Mouse (Mus musculus) midbrain, embryonic 11.5 days (tissue): ENCODE results near the gene Ralgps2. TPM values are rescaled to one million over a fixed set of nuclear protein-coding genes. Genes with fewer than 3 reads are reported as not detected.

Experiments
- ATAC-seq: fragments of 200-750 bp; cut with Nextera tagmentation; 2 replicates; pipeline ENCODE4 v1.8.0; 2017; ENCODE audit warnings: moderate TSS enrichment, moderate library complexity; ENCODE audit not compliant: low FRiP score
- DNase-seq: peaks from one replicate; pipeline ENCODE4 v3.0.0; 2015; ENCODE audit warnings: low spot score; ENCODE audit errors: missing footprints
- H3K27ac ChIP-seq: fragments of 300-500 bp; sonication (generic); 2 replicates; pipeline ENCODE4 v1.5.1; 2014; ENCODE audit warnings: low read depth, low read length
- H3K27me3 ChIP-seq: fragments of 300-500 bp; sonication (generic); 2 replicates; pipeline ENCODE4 v1.6.1; 2014; ENCODE audit warnings: mild to moderate bottlenecking, low read length, moderate library complexity, mixed read lengths; ENCODE audit not compliant: control insufficient read depth, insufficient read depth
- H3K36me3 ChIP-seq: fragments of 300-500 bp; sonication (generic); 2 replicates; pipeline ENCODE4 v1.6.1; 2014; ENCODE audit warnings: mild to moderate bottlenecking, low read length, moderate library complexity, mixed read lengths; ENCODE audit not compliant: control insufficient read depth, insufficient read depth
- H3K4me1 ChIP-seq: fragments of 300-500 bp; sonication (generic); 2 replicates; pipeline ENCODE4 v1.6.1; 2014; ENCODE audit warnings: low read length; ENCODE audit not compliant: control insufficient read depth, insufficient read depth
- H3K4me2 ChIP-seq: fragments of 300-500 bp; sonication (generic); 2 replicates; pipeline ENCODE4 v1.6.1; 2014; ENCODE audit warnings: mild to moderate bottlenecking, moderate library complexity
- H3K4me3 ChIP-seq: fragments of 300-500 bp; sonication (generic); 2 replicates; pipeline ENCODE4 v1.5.1; 2014; ENCODE audit warnings: low read depth, low read length
- H3K9ac ChIP-seq: fragments of 300-500 bp; sonication (generic); 2 replicates; pipeline ENCODE4 v1.6.1; 2014; ENCODE audit warnings: low read length
- H3K9me3 ChIP-seq: fragments of 300-500 bp; sonication (generic); 2 replicates; pipeline ENCODE4 v1.6.1; 2016; ENCODE audit warnings: low read length; ENCODE audit not compliant: control insufficient read depth
- WGBS: fragments of 180-500 bp; shearing (Covaris S2); extraction: QIAGEN DNeasy Blood & Tissue Kit; methylation state at CpG from one replicate; pipeline ENCODE4 v1.1.7; 2014; 5-methylcytosine and 5-hydroxymethylcytosine counted together
- polyA plus RNA-seq: library from polyadenylated mRNA; unstranded; fragments of >200 nt; fragmentation: Nextera tagmentation; extraction: Ambion mirVana; gene quantifications from 2 replicates; pipeline ENCODE4 v1.2.1, GENCODE M21; 2014

The Ralgps2 gene
- polyA plus RNA-seq, 1 experiment from 2014 or later, result 85.1 TPM

DNA sequence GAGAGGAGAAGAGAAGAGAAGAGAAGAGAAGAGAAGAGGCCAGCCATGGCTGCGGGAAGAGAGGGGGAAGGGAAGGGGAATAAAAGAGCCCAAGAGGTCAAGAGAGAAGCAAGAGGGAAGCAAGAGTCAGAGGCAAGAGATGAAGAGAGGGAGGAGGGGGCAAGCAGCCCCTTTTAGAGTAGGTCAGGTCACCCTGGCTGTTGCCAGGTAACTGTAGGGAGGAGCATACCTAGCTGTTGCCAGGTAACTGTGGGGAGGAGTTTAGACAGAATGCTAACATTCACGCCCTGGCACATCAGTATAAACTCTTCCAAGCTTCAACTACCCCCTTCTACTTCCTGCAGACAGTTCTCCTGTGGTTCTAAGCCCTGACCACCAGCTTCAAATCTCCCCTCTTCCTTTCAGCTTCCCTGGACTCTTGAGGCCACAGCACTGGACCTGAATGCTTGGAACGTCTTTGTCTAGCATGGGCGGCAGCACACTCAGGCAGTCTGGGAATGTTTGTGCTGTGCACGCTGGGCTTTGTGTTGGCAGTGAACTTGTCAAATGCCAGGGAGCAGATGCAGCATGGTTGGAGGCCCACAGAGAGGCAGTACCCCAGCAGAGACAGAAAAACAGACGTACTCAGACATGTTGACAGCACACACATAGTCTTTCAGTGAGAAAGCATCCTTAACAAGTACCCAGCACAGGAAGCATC, 152.1 kb downstream of the Ralgps2 start:
- 19% methylated on average over 6 of the region's 6 CpGs for WGBS

DNA sequence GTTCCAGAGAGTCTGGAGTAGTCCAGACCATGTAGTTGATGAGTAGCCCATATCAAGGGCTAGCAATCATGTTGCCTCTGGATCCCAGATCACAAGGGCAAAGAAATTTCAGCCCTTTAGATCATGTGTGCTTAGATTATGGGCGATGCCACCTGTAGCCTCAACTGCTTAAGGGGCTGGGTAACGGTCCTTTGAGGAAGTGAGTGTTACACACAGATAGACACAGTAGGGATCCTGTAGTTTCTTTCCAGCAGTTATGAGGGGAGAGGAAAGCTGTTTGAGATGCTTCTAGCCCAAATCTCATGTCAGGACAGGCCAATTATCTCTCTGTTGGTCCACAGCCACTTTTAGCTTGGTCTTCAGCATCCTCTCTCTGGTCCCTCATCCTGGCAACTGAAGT, 153.4 kb downstream of the Ralgps2 start:
- Histone ChIP-seq H3K9ac (no peak overlapping the region), H3K4me1 (peaks cover 20% of the 10 kb centered on the region), H3K27ac (no peak overlapping the region), H3K9me3 (no peaks in the 10 kb centered on the region), H3K4me2 (no peak overlapping the region), H3K4me3 (no peak overlapping the region), H3K36me3 (no peaks in the 10 kb centered on the region), H3K27me3 (peaks cover 25% of the 10 kb centered on the region)
- DNase-seq, result no peak
- 86% methylated on average over 2 of the region's 2 CpGs for WGBS
- ATAC-seq, result no peak

More for the DNA sequence above, 152.1 kb downstream of the Ralgps2 start:
- H3K27ac ChIP-seq, result no peak overlapping the region
- no peak overlapping the region for H3K4me2 ChIP-seq
- ATAC-seq, result no peak
- H3K9me3 ChIP-seq, result no peaks in the 10 kb centered on the region
- H3K36me3 ChIP-seq, result no peaks in the 10 kb centered on the region
- no peak overlapping the region for H3K9ac ChIP-seq
- H3K4me3 ChIP-seq, result no peak overlapping the region
- peaks cover 8% of the 10 kb centered on the region for H3K4me1 ChIP-seq
- peak; percentile 90 for DNase-seq
- peaks cover 25% of the 10 kb centered on the region for H3K27me3 ChIP-seq

DNA sequence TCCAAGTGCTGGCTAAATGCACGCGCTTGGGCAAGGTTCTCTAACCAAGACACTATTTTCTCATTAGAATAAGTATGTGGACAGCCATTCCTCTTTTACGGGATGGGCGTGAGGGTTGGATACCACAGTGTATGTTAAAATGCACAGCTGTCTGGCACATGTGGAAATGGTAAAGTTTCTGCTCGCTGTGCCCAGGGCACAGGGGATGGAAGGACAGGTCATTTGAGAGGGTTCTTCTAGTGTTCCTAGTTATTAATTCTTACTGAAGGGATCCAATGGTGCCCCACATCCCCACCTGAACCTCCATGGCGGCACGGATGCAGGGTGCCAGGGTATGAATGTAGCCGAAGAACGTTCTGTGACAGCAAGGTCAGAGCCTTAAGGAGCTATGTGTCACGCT, 154.5 kb downstream of the Ralgps2 start:
- Histone ChIP-seq H3K4me1 (peaks cover 27% of the 10 kb centered on the region), H3K27me3 (peaks cover 29% of the 10 kb centered on the region), H3K36me3 (no peaks in the 10 kb centered on the region), H3K9me3 (no peaks in the 10 kb centered on the region), H3K4me2 (no peak overlapping the region), H3K9ac (no peak overlapping the region), H3K4me3 (no peak overlapping the region), H3K27ac (no peak overlapping the region)
- DNase-seq, result no peak
- no peak for ATAC-seq
- WGBS, result 85% methylated on average over 10 of the region's 10 CpGs

DNA sequence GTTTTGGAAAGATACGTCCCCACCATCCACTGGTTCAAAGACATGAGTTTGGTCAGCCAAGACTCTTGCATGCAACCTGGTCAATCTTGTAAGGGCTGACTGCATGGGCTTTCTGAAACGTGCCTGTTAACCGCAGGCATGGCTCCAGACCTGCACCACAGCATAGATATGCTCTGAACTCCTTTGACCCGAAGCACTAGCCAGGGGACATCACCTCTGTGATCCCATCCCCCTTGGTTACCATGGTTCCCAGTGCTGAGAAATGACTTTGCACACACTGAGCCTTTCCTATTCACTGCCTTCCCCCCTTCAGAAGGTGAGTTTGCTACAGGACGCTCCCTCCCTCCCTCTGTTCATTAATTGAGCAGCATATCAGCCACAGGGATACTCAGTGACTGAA, 155.3 kb downstream of the Ralgps2 start:
- WGBS, result 46% methylated on average over 5 of the region's 5 CpGs
- peaks cover 31% of the 10 kb centered on the region for H3K4me1 ChIP-seq
- H3K4me3 ChIP-seq, result no peak overlapping the region
- H3K9me3 ChIP-seq, result no peaks in the 10 kb centered on the region
- no peak overlapping the region for H3K9ac ChIP-seq
- H3K4me2 ChIP-seq, result no peak overlapping the region
- H3K27me3 ChIP-seq, result peaks cover 29% of the 10 kb centered on the region
- DNase-seq (no peak), ATAC-seq (no peak)
- no peak overlapping the region for H3K27ac ChIP-seq
- H3K36me3 ChIP-seq, result no peaks in the 10 kb centered on the region

DNA sequence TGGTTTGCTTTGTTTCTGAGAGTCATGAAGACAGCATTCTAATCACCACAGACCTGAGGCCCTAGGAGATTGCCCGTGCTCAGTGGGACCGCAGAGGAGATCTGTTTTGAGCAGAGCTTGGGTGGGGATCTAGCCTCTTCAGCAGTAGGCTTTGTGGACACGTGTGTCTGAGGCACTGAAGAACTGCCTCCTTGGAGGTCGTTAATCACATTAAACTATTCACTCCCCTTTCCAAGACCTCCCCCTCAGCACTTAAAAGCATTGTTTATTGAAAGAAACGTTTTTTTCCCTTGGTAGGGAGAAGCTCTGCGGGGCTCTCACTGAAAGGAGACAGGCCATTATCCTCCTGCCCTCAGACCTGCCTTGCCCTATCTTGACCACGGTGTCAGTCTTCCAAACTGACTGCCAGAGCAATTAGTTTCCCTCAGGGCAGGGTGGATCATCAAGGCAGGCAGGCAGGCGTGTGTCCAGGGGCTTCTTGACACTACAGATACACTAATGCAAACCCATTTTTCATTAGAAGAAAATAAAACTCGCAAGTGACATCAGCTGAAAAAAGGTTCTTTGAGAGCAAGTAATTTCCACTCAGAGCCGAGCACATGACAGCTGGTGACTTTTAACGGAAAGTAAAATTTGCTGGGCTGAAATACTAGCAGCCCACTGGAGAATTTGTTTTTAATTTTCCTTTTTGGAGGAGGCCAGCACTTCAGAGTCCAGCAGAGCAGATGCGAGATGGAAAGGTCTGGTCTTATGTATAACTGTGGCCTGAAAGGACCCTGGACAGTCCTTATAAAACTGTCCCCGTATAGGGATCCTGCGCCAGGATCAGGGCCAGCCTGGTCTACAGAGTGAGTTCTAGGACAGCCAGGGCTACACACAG, 157.2 kb downstream of the Ralgps2 start:
- DNase-seq, result peak; percentile 90
- Histone ChIP-seq H3K36me3 (no peaks in the 10 kb centered on the region), H3K27ac (no peak overlapping the region; the same call in 1 of the 2 replicates), H3K4me1 (peaks cover 33% of the 10 kb centered on the region), H3K4me3 (no peak overlapping the region), H3K4me2 (no peak overlapping the region), H3K9ac (no peak overlapping the region), H3K27me3 (peaks cover 26% of the 10 kb centered on the region), H3K9me3 (no peaks in the 10 kb centered on the region)
- WGBS, result 28% methylated on average over 14 of the region's 14 CpGs
- ATAC-seq, result peak; percentile 54

DNA sequence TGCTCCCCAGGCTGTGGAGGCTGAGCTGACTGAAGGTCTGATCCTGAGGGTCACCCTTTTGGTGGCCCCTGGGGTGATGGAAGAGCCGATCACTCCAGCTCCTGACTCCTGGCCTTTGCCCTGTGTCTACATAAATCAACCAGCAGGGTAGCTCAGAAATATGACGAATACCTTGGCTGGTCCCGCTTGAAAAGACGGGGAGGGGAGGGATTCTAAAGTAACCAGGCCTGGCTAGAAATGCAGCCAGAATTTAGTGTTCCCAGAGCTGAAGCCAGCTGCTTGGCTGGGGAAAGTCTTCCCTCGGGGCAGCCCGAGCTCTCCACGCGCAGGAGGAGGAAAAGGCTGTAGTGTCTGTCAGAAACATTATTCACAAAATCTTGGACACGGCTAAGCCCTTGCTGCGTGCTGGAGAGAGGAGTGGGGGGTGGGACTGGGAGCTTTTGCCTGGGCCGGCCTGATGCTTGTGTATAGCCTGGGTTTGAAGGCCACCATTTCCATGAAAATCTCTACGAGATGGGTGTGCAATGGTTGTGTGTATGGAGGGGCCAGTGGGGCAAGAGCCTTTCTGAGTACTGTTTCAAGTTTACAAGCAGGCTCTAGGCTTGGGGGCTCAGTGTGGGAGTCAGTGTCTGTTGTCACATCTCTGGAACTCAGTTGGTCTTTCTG, 158.2 kb downstream of the Ralgps2 start:
- peak; percentile 92 for DNase-seq
- ATAC-seq, result peak; percentile 23
- Histone ChIP-seq H3K4me2 (no peak overlapping the region), H3K4me1 (peaks cover 33% of the 10 kb centered on the region), H3K36me3 (no peaks in the 10 kb centered on the region), H3K9me3 (no peaks in the 10 kb centered on the region), H3K9ac (no peak overlapping the region), H3K4me3 (no peak overlapping the region), H3K27me3 (peaks cover 25% of the 10 kb centered on the region), H3K27ac (peak overlapping the region; percentile 37; the same call in 1 of the 2 replicates)
- WGBS, result 20% methylated on average over 12 of the region's 12 CpGs

DNA sequence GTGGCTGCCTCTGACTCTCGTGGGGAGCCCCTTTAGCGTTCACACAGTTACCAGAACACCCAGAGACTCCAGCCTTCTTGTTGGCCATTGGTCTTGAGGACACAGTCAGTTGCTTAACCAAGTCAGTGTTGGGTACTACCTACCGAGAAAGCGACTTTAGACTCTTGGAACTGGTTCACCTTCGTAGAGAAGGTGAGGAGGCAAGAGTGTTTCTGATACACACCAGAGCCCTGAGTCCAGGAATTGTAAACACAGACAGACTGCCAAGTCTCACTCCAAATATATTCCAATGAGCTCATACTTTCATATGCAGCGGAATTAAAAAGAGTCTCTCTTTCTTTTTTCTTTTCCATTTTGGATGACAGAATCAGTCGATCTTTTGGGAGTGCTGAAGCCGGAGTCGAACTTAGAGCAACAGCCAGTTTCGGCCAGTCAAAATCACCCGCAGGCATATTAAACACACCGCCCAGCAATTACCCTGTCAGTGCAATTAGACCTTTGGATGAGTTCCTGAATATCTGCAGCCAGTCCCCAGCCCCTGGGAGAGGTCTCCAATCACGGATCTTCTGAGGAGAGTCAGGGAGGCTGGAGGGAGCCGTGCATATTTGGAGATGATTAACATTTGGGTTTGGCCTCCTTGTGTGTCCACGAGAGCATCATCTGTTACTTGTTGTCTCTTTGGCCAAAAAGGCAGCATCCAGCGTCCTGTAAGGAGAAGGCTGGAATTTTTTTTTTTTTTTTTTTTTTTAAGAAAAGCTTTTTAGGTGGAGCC, 159.0 kb downstream of the Ralgps2 start:
- Histone ChIP-seq H3K4me2 (no peak overlapping the region), H3K4me3 (no peak overlapping the region), H3K4me1 (peaks cover 33% of the 10 kb centered on the region), H3K9ac (no peak overlapping the region), H3K27ac (no peak overlapping the region), H3K9me3 (no peaks in the 10 kb centered on the region), H3K36me3 (no peaks in the 10 kb centered on the region), H3K27me3 (peaks cover 17% of the 10 kb centered on the region)
- WGBS, result 64% methylated on average over 16 of the region's 16 CpGs
- no peak for DNase-seq
- ATAC-seq, result no peak

DNA sequence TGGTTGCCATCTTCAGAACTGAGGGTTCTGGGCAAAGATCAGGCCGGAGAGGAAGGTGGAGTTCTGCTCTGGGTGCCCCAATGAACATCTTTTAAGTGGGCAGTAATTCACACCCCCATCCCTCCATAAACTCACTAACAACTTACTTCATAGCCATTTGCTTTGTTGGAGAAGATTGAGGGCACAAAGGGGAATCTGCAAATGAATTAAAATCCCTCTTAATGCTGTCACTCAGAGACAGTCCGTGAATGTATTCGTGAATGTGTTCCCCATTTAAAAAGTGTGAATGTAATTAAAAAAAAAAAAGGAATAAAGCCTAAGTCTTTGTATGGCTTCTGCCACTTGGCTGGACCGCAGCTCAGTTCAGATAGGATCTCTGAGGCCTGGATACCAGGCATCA, 159.8 kb downstream of the Ralgps2 start:
- Histone ChIP-seq H3K9me3 (no peaks in the 10 kb centered on the region), H3K4me2 (no peak overlapping the region), H3K4me3 (no peak overlapping the region), H3K27ac (no peak overlapping the region), H3K27me3 (peaks cover 9% of the 10 kb centered on the region; the same call in 1 of the 2 replicates), H3K9ac (no peak overlapping the region), H3K4me1 (peaks cover 33% of the 10 kb centered on the region), H3K36me3 (no peaks in the 10 kb centered on the region)
- DNase-seq (no peak), ATAC-seq (no peak)
- 33% methylated on average over 4 of the region's 4 CpGs for WGBS
